ENCODE assay signal across 20 mouse cellular contexts in genomic region chr2:169792706-169793105, GRCm38 (mm10).
DNase-seq lines count a peak whose midpoint lies in the region; ATAC-seq and TF ChIP-seq lines count a peak whose summit lies in the region.
"Had no signal": no experiment of that assay in that cellular context is flagged by ENCODE, and none has a peak within 500 bp of the region (broad histone marks: within the 10 kb centered on the region; RNA-seq: fewer than 3 reads in every experiment).

No protein-coding gene starts in this region.

- H3K27me3 ChIP-seq in hindbrain, embryonic 13.5 days = no peaks in the 10 kb centered on the region
- no peaks in the 10 kb centered on the region for H3K27me3 ChIP-seq in hindbrain, postnatal 0 days (ENCODE audit: insufficient read depth, low read length)
- H3K27me3 ChIP-seq in neural tube, embryonic 12.5 days (replicated peaks) = no peaks in the 10 kb centered on the region
- no peaks in the 10 kb centered on the region for H3K27me3 ChIP-seq in limb, embryonic 10.5 days (ENCODE audit: low read depth, poor library complexity, severe bottlenecking)
- H3K27me3 ChIP-seq: heart, embryonic 12.5 days; limb, embryonic 15.5 days had no signal

- H3K27ac ChIP-seq in hindbrain, embryonic 13.5 days = peak overlapping the region; percentile 77
- no peak overlapping the region for H3K27ac ChIP-seq in hindbrain, postnatal 0 days
- no peak overlapping the region for H3K27ac ChIP-seq in neural tube, embryonic 12.5 days
- peak overlapping the region; percentile 79 for H3K27ac ChIP-seq in limb, embryonic 10.5 days
- H3K27ac ChIP-seq: limb, embryonic 15.5 days; macrophage; midbrain, embryonic 12.5 days had no signal

- no peaks in the 10 kb centered on the region for H3K9me3 ChIP-seq in hindbrain, embryonic 13.5 days
- H3K9me3 ChIP-seq in hindbrain, postnatal 0 days (ENCODE audit: low read length) = no peaks in the 10 kb centered on the region
- H3K9me3 ChIP-seq in neural tube, embryonic 12.5 days = no peaks in the 10 kb centered on the region
- H3K9me3 ChIP-seq in limb, embryonic 10.5 days (replicated peaks) = no peaks in the 10 kb centered on the region
- H3K9me3 ChIP-seq: heart, embryonic 12.5 days; limb, embryonic 15.5 days; midbrain, embryonic 12.5 days had no signal

- no peak overlapping the region; the same call in 1 of the 2 replicates for H3K9ac ChIP-seq in hindbrain, embryonic 13.5 days
- no peak overlapping the region for H3K9ac ChIP-seq in hindbrain, postnatal 0 days (replicated peaks; ENCODE audit: low read length)
- H3K9ac ChIP-seq in neural tube, embryonic 12.5 days = no peak overlapping the region
- H3K9ac ChIP-seq: heart, embryonic 12.5 days; limb, embryonic 15.5 days; midbrain, embryonic 12.5 days had no signal

- H3K4me1 ChIP-seq in hindbrain, embryonic 13.5 days (replicated peaks) = peaks cover 42% of the 10 kb centered on the region
- peaks cover 4% of the 10 kb centered on the region; the same call in 1 of the 2 replicates for H3K4me1 ChIP-seq in hindbrain, postnatal 0 days (ENCODE audit: insufficient read depth, low read length)
- peaks cover 26% of the 10 kb centered on the region for H3K4me1 ChIP-seq in neural tube, embryonic 12.5 days
- H3K4me1 ChIP-seq in limb, embryonic 10.5 days = peaks cover 65% of the 10 kb centered on the region

- TF ChIP-seq CTCF in hindbrain, postnatal 0 days (IDR thresholded peaks at IDR 0.05; ENCODE audit: low read depth) = no peak

- DNase-seq in hindbrain, postnatal 0 days (ENCODE audit: low spot score) = no peak
- no peak for DNase-seq in neural tube, embryonic 10.5 days (ENCODE audit: extremely low spot score, low spot score)
- DNase-seq in limb, embryonic 10.5 days (ENCODE audit: low spot score) = no peak
- no peak for DNase-seq in left cerebral cortex, postnatal 10 days (ENCODE audit: extremely low spot score in 1 of 2, low spot score in 2 of 2)
- no peak for DNase-seq in left cerebral cortex, adult 8-10 months (ENCODE audit: low spot score in 2 of 2)
- DNase-seq: adrenal gland, adult 2 months; cerebellum, adult 8-10 months; gastrocnemius, postnatal 36 days; heart, postnatal 36 days; layer of hippocampus, postnatal 36 days; lung, adult 2 months; thymus, adult 18-20 months had no signal

- H3K4me2 ChIP-seq in hindbrain, embryonic 13.5 days = no peak overlapping the region
- H3K4me2 ChIP-seq in hindbrain, postnatal 0 days (ENCODE audit: low read depth, low read length) = no peak overlapping the region
- H3K4me2 ChIP-seq in neural tube, embryonic 12.5 days (replicated peaks) = no peak overlapping the region
- H3K4me2 ChIP-seq: heart, embryonic 12.5 days; limb, embryonic 15.5 days; midbrain, embryonic 12.5 days had no signal

- WGBS in hindbrain, embryonic 13.5 days = 21% methylated on average over 3 of the region's 3 CpGs
- 25% methylated on average over 3 of the region's 3 CpGs for WGBS in hindbrain, postnatal 0 days
- 29% methylated on average over 3 of the region's 3 CpGs for WGBS in neural tube, embryonic 12.5 days
- 33% methylated on average over 3 of the region's 3 CpGs for WGBS in limb, embryonic 10.5 days

- intact Hi-C loops in left cerebral cortex, postnatal 10 days (cut with DNase I) = no loop called here

- ATAC-seq in hindbrain, embryonic 13.5 days (ENCODE audit: low FRiP score) = no peak
- no peak for ATAC-seq in hindbrain, postnatal 0 days
- ATAC-seq in neural tube, embryonic 12.5 days (ENCODE audit: low FRiP score, low read depth) = peak; percentile 43; the same call in 1 of the 2 replicates

- no peak overlapping the region for H3K4me3 ChIP-seq in hindbrain, embryonic 13.5 days
- H3K4me3 ChIP-seq in hindbrain, postnatal 0 days (ENCODE audit: low read length) = no peak overlapping the region
- no peak overlapping the region for H3K4me3 ChIP-seq in neural tube, embryonic 12.5 days
- H3K4me3 ChIP-seq in limb, embryonic 10.5 days = no peak overlapping the region
- H3K4me3 ChIP-seq: heart, embryonic 12.5 days; limb, embryonic 15.5 days; midbrain, embryonic 12.5 days; myocyte had no signal

- no peaks in the 10 kb centered on the region for H3K36me3 ChIP-seq in hindbrain, embryonic 13.5 days
- no peaks in the 10 kb centered on the region for H3K36me3 ChIP-seq in hindbrain, postnatal 0 days (ENCODE audit: insufficient read depth, low read length)
- H3K36me3 ChIP-seq in neural tube, embryonic 12.5 days = no peaks in the 10 kb centered on the region; the same call in 1 of the 2 replicates
- H3K36me3 ChIP-seq in limb, embryonic 10.5 days = no peaks in the 10 kb centered on the region
- H3K36me3 ChIP-seq: G1E; heart, embryonic 12.5 days; limb, embryonic 15.5 days; midbrain, embryonic 12.5 days had no signal

Comparison
In these comparisons a context has a peak if more than half of its experiments do, and no peak if none do; other contexts are left out.
1. H3K27ac ChIP-seq: peak in hindbrain, embryonic 13.5 days (single experiment) and limb, embryonic 10.5 days (single experiment); none in hindbrain, postnatal 0 days (single experiment) and neural tube, embryonic 12.5 days (single experiment).